Mouse (Mus musculus) lung, embryonic 14.5 days (tissue): ENCODE measurements around the gene Cdc14b. TPM values are rescaled to one million over a fixed set of nuclear protein-coding genes. Genes with fewer than 3 reads are reported as not detected.

Experiments used
- ATAC-seq: fragments of 200-750 bp; cut with Nextera tagmentation; 2 replicates; pipeline ENCODE4 v1.8.0; 2017; ENCODE audit warnings: mild to moderate bottlenecking, moderate TSS enrichment, moderate library complexity; ENCODE audit not compliant: insufficient read depth
- DNase-seq: peaks from one replicate; pipeline ENCODE4 v3.0.0-alpha.2; 2015
- H3K27ac ChIP-seq: fragments of 300-500 bp; sonication (generic); 2 replicates; pipeline ENCODE4 v1.5.1; 2014; ENCODE audit warnings: low read depth, mild to moderate bottlenecking, moderate library complexity
- H3K27me3 ChIP-seq: fragments of 300-500 bp; sonication (generic); 2 replicates; pipeline ENCODE4 v1.6.1; 2014; ENCODE audit warnings: low read length, control low read depth; ENCODE audit not compliant: insufficient read depth
- H3K36me3 ChIP-seq: fragments of 300-500 bp; sonication (generic); 2 replicates; pipeline ENCODE4 v1.6.1; 2014; ENCODE audit warnings: control low read depth; ENCODE audit not compliant: insufficient read depth
- H3K4me1 ChIP-seq: fragments of 300-500 bp; sonication (generic); 2 replicates; pipeline ENCODE4 v1.6.1; 2014; ENCODE audit warnings: antibody characterized with exemption, control low read depth; ENCODE audit not compliant: insufficient read depth
- H3K4me2 ChIP-seq: fragments of 300-500 bp; sonication (generic); 2 replicates; pipeline ENCODE4 v1.6.1; 2014; ENCODE audit warnings: mild to moderate bottlenecking
- H3K4me3 ChIP-seq: fragments of 300-500 bp; sonication (generic); 2 replicates; pipeline ENCODE4 v1.5.1; 2014; ENCODE audit warnings: low read depth, low read length
- H3K9ac ChIP-seq: fragments of 300-500 bp; sonication (generic); 2 replicates; pipeline ENCODE4 v1.6.1; 2014
- H3K9me3 ChIP-seq: fragments of 300-500 bp; sonication (generic); 2 replicates; pipeline ENCODE4 v1.6.1; 2016; ENCODE audit warnings: low read depth, low read length, control low read depth
- CTCF ChIP-seq: IDR thresholded peaks from 2 replicates; pipeline ENCODE4 v1.5.1; 2016; ENCODE audit warnings: antibody characterized with exemption, low read depth
- WGBS: fragments of 180-500 bp; shearing (Covaris S2); extraction: QIAGEN DNeasy Blood & Tissue Kit; methylation state at CpG from one replicate; pipeline ENCODE4 v1.1.7; 2014; 5-methylcytosine and 5-hydroxymethylcytosine counted together
- polyA plus RNA-seq: library from polyadenylated mRNA; unstranded; fragments of >200 nt; fragmentation: Nextera tagmentation; extraction: Ambion mirVana; gene quantifications from 2 replicates; pipeline ENCODE4 v1.2.1, GENCODE M21; 2014

Gene Cdc14b
- polyA plus RNA-seq, 1 experiment from 2014 or later: 20.3 TPM

- Histone ChIP-seq H3K4me2 (no peak overlapping the region), H3K27ac (no peak overlapping the region), H3K27me3 (no peaks in the 10 kb centered on the region), H3K9ac (no peak overlapping the region), H3K36me3 (0 out of 2 replicates have a peak, but pooled peaks cover 3% of the 10 kb centered on the region), H3K9me3 (no peaks in the 10 kb centered on the region), H3K4me3 (no peak overlapping the region), H3K4me1 (no peaks in the 10 kb centered on the region)
- DNase-seq (no peak), ATAC-seq (no peak)
- no peak for TF ChIP-seq CTCF
- 80% methylated on average over 6 of the region's 6 CpGs for WGBS
These were observed 66.9 kb downstream of the Cdc14b start for GRCm38 (mm10) chr13:64208146-64208545.

GRCm38 (mm10) chr13:64205186-64205585, 69.9 kb downstream of the Cdc14b start:
- 32% methylated on average over 2 of the region's 2 CpGs for WGBS
- Histone ChIP-seq H3K36me3 (peaks cover 9% of the 10 kb centered on the region; the same call in 1 of the 2 replicates), H3K4me1 (no peaks in the 10 kb centered on the region), H3K27me3 (no peaks in the 10 kb centered on the region), H3K27ac (no peak overlapping the region), H3K9ac (no peak overlapping the region), H3K4me3 (no peak overlapping the region), H3K9me3 (no peaks in the 10 kb centered on the region), H3K4me2 (no peak overlapping the region)
- TF ChIP-seq CTCF: peak; percentile 49
- ATAC-seq (peak; percentile 89), DNase-seq (peak; percentile 61)

GRCm38 (mm10) chr13:64204726-64205125, 70.4 kb downstream of the Cdc14b start:
- TF ChIP-seq CTCF: peak; percentile 64
- Histone ChIP-seq H3K27me3 (no peaks in the 10 kb centered on the region), H3K27ac (no peak overlapping the region), H3K36me3 (peaks cover 11% of the 10 kb centered on the region; the same call in 1 of the 2 replicates), H3K9ac (no peak overlapping the region), H3K4me2 (no peak overlapping the region), H3K9me3 (no peaks in the 10 kb centered on the region), H3K4me3 (no peak overlapping the region), H3K4me1 (no peaks in the 10 kb centered on the region)
- ATAC-seq (no peak), DNase-seq (peak; percentile 48)
- 65% methylated on average over 2 of the region's 2 CpGs for WGBS

GRCm38 (mm10) chr13:64200911-64201310, 74.2 kb downstream of the Cdc14b start:
- no peak overlapping the region for H3K9ac ChIP-seq
- no peak for DNase-seq
- H3K36me3 ChIP-seq: peaks cover 11% of the 10 kb centered on the region; the same call in 1 of the 2 replicates
- no peaks in the 10 kb centered on the region for H3K27me3 ChIP-seq
- H3K4me2 ChIP-seq: no peak overlapping the region
- TF ChIP-seq CTCF: no peak
- H3K9me3 ChIP-seq: no peaks in the 10 kb centered on the region
- H3K4me1 ChIP-seq: no peaks in the 10 kb centered on the region
- ATAC-seq: no peak
- whole genome bisulfite sequencing: 90% methylated on average over 4 of the region's 4 CpGs
- H3K4me3 ChIP-seq: no peak overlapping the region
- H3K27ac ChIP-seq: no peak overlapping the region

- H3K36me3 ChIP-seq: peaks cover 11% of the 10 kb centered on the region; the same call in 1 of the 2 replicates
- WGBS: 92% methylated on average over 4 of the region's 4 CpGs
- ATAC-seq: no peak
- H3K4me1 ChIP-seq: no peaks in the 10 kb centered on the region
- no peak for TF ChIP-seq CTCF
- no peak overlapping the region for H3K9ac ChIP-seq
- DNase-seq: no peak
- no peaks in the 10 kb centered on the region for H3K27me3 ChIP-seq
- H3K4me3 ChIP-seq: no peak overlapping the region
- H3K9me3 ChIP-seq: no peaks in the 10 kb centered on the region
- H3K4me2 ChIP-seq: no peak overlapping the region
- H3K27ac ChIP-seq: no peak overlapping the region
These were observed 76.8 kb downstream of the Cdc14b start for GRCm38 (mm10) chr13:64198310-64198709.

- peak; percentile 23 for DNase-seq
- H3K9me3 ChIP-seq: no peaks in the 10 kb centered on the region
- no peak overlapping the region for H3K4me2 ChIP-seq
- no peak for ATAC-seq
- H3K9ac ChIP-seq: no peak overlapping the region
- no peaks in the 10 kb centered on the region for H3K4me1 ChIP-seq
- no peak overlapping the region for H3K27ac ChIP-seq
- H3K36me3 ChIP-seq: peaks cover 11% of the 10 kb centered on the region; the same call in 1 of the 2 replicates
- no peak for TF ChIP-seq CTCF
- H3K4me3 ChIP-seq: no peak overlapping the region
- WGBS: 70% methylated on average over 6 of the region's 6 CpGs
- no peaks in the 10 kb centered on the region for H3K27me3 ChIP-seq
These were observed 77.2 kb downstream of the Cdc14b start for GRCm38 (mm10) chr13:64197899-64198298.

- H3K9ac ChIP-seq: no peak overlapping the region
- no peaks in the 10 kb centered on the region for H3K4me1 ChIP-seq
- no peak overlapping the region for H3K4me3 ChIP-seq
- DNase-seq (peak; percentile 41), ATAC-seq (peak; percentile 38; the same call in 1 of the 2 replicates)
- no peaks in the 10 kb centered on the region for H3K9me3 ChIP-seq
- no peak overlapping the region for H3K27ac ChIP-seq
- TF ChIP-seq CTCF: no peak
- H3K36me3 ChIP-seq: peaks cover 18% of the 10 kb centered on the region; the same call in 1 of the 2 replicates
- H3K27me3 ChIP-seq: no peaks in the 10 kb centered on the region
- H3K4me2 ChIP-seq: no peak overlapping the region
These were observed 88.0 kb downstream of the Cdc14b start for GRCm38 (mm10) chr13:64187065-64187464.
